Mouse (Mus musculus) cortical plate, adult 2 months (tissue): ENCODE measurements at regions not wholly inside any gene's neighbourhood (a gene's known extent, or its start where the extent isn't known, plus 50 kb on each side); places are given as distances from the start of the nearest gene placed in this dataset.

Experiments used
- H3K27ac ChIP-seq: fragments of 200-500 bp; 2 replicates; pipeline ENCODE4 v1.5.1; 2012; ENCODE audit warnings: low read length, control low read depth, inconsistent platforms; ENCODE audit not compliant: insufficient read depth
- H3K4me1 ChIP-seq: fragments of 200-500 bp; 2 replicates; pipeline ENCODE4 v1.6.1; 2011; ENCODE audit warnings: low read length; ENCODE audit not compliant: control insufficient read depth, insufficient read depth
- H3K4me3 ChIP-seq: fragments of 200-500 bp; 2 replicates; pipeline ENCODE4 v1.5.1; 2011; ENCODE audit warnings: mild to moderate bottlenecking, low read length, control low read depth; ENCODE audit not compliant: insufficient read depth
- CTCF ChIP-seq: fragments of 200-500 bp; IDR thresholded peaks from 2 replicates; pipeline ENCODE4 v1.5.1; 2011; ENCODE audit warnings: mild to moderate bottlenecking, control low read depth, low read length; ENCODE audit not compliant: insufficient read depth; ENCODE audit errors: extremely low read depth
- POLR2A ChIP-seq: fragments of 200-500 bp; IDR thresholded peaks from 2 replicates; pipeline ENCODE4 v1.6.1; 2011; ENCODE audit warnings: mild to moderate bottlenecking, low read length, control low read depth; ENCODE audit not compliant: insufficient read depth; ENCODE audit errors: extremely low read depth

DNA sequence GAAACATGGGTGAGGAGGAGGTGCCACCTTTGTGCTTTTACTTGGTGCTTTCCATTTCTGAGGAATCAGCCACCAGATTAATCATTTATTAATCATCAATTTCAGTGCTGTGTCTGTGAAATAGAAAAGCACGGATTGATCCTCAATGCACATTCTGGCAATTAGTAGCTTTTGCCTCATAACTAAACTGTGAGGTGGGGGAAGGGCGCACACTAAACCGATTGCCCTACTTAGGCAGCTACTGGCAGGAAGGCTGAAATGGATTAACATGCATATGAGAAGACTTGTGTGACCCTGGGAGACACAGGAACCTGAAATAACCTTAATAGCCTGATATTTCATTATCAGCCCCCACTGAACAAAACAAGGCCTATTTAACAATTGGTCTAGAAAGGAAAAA is 581.5 kb upstream of the Tbl1xr1 start:
- no peak overlapping the region for H3K4me3 ChIP-seq
- no peak overlapping the region for H3K27ac ChIP-seq
- H3K4me1 ChIP-seq: peaks cover 10% of the 10 kb centered on the region
- no peak for TF ChIP-seq CTCF
- no peak for TF ChIP-seq POLR2A

DNA sequence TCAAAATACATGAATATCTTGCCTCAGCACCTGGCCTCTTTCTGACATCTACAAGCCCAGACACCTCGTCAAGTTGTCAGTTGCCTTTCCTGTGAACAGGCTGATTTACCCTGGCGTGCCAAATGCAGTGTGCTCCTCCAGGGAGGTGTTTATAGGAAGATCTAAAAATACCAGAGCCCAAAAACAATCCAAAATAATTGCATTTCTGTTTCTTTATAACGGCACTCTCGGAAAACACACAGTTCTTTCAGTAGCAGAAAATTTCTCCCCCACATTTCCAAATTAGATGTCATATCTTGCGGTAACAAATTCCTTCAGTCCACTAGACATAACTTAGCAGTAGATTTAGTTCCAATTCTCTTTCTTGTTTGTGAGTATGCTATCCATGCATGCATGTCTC is 580.8 kb upstream of the Tbl1xr1 start:
- Histone ChIP-seq H3K27ac (0 out of 2 replicates have a peak overlapping the region, but pooled peaks have one; percentile 44), H3K4me1 (peaks cover 10% of the 10 kb centered on the region), H3K4me3 (no peak overlapping the region)
- TF ChIP-seq CTCF: no peak
- no peak for TF ChIP-seq POLR2A

DNA sequence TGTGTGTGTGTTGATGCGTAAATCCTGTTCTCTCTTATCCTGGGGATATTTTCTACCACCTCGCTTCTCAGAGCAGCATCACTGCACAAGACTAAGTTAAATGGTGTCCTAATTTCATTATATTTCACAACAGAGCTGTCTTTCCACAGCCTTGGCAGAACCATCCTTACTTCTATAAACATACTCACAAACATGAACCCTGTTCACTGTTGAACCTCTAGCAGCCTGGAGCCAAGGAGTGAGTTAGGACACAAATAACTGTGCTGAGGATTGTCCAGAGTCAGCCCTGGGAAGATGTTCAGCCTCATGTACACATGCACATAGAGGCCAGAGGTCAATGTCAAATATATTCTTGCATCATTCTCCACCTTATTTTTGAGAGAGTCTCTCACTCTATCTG is 580.3 kb upstream of the Tbl1xr1 start:
- Histone ChIP-seq H3K27ac (0 out of 2 replicates have a peak overlapping the region, but pooled peaks have one; percentile 65), H3K4me1 (peaks cover 10% of the 10 kb centered on the region), H3K4me3 (no peak overlapping the region)
- TF ChIP-seq POLR2A (no peak), CTCF (no peak)

DNA sequence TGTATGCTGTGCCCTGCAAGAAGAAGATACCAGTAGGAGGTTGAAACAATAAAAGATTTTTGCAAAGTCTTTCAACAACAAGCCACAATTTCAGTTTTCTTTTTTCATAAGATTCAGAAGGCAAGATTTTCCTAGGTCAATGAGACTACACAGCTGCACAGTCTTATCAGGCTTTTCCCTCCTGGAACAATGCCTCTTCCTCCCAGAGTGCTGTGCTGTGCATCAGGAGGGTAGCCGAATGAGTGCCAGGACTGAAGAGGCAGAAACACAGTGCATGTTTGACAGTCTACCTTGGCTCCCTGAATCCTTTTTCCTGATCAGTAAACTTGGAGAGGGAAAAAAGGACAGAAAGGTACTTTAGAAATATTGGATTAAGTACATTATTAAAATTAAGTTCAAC is 579.4 kb upstream of the Tbl1xr1 start:
- H3K4me3 ChIP-seq: no peak overlapping the region
- H3K27ac ChIP-seq: no peak overlapping the region
- H3K4me1 ChIP-seq: peaks cover 10% of the 10 kb centered on the region
- TF ChIP-seq POLR2A (no peak), CTCF (no peak)

DNA sequence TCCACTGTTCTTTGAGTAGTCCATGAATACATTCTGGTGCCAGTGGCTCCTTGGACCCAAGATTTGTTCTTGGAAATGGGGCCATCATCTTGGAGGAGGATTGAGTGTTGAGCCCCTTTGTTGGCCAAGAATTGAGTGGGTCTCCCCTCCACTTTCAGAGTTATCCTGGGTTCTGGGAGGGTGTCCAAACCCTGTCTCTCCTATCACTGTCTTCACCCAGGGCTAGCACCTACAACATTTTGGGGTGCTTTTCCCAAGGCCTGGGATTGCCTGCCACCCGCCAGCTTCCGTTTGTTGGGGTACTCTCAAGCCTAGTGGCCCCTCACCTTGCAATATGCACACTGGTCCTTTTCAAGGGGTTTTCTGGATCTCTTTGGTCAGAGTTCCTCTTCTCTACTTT is 568.8 kb upstream of the Tbl1xr1 start:
- Histone ChIP-seq H3K4me1 (no peaks in the 10 kb centered on the region), H3K27ac (no peak overlapping the region), H3K4me3 (no peak overlapping the region)
- TF ChIP-seq CTCF: no peak
- TF ChIP-seq POLR2A: no peak

DNA sequence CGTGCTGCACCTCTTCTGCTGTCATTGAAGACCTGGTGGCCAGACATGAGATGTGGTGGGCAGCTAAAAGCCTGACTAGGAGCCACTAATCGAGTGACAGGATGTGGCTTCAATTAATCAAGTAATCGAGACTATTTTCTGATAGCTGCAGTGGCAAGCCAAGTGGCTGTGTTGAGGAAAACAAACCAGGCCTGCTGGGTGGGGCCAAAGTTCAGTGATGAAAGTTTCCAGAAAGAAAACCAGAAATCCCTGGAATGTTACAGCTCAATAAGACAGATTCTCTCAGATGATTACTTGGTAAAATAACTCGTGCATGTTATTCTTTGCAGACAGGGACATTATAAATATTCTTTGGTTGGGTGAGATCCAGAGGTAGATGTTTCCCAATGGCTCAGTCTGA is 564.4 kb upstream of the Tbl1xr1 start:
- no peak overlapping the region for H3K4me3 ChIP-seq
- no peaks in the 10 kb centered on the region for H3K4me1 ChIP-seq
- H3K27ac ChIP-seq: no peak overlapping the region
- TF ChIP-seq POLR2A (no peak), CTCF (no peak)

DNA sequence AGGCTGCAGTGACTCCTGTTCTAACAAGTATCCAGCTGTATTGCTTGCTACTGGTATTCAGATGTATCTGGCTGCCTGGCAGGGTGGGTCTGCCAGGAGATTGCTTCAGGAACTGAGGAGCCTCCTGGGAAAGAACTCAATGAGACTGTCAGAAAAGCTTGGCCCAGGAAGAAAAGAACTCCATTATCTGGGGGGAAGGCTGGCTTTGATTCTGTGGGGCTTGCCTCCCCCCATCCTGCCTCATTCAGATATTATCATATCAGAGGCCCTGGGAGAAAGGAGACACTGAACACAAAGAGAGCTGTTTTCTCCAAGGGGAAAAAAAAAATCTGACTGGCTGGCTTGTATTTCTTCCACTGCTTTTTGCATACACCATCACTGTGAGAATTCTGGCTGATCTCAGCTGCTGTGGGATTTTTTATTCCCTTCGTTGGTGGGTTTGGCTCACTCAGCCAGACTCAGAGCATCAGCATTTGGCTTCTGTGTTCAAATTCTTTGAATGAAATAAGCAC is 552.0 kb upstream of the Tbl1xr1 start:
- Histone ChIP-seq H3K4me3 (no peak overlapping the region), H3K4me1 (no peaks in the 10 kb centered on the region), H3K27ac (no peak overlapping the region)
- TF ChIP-seq POLR2A (no peak), CTCF (no peak)

DNA sequence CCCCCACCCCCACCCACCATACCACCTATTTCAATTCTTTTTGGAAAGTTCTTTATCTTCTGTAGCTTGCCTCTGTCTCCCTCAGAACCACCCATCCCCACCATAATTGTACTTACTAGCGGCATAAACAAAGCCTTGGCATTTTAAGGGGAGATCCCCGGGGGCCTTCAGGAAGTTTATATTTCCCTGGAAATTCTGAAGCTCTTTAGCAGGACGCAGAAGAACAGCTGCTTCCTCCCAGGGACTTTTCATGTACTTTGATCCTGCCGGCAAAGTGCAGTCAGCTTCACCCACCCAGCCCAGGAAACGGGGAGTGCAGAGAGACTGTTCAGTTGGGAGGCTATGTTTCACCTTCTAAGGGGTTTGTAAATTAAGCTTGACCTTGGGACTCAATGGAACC is 545.6 kb upstream of the Tbl1xr1 start:
- Histone ChIP-seq H3K4me3 (no peak overlapping the region), H3K27ac (no peak overlapping the region), H3K4me1 (no peaks in the 10 kb centered on the region)
- TF ChIP-seq CTCF: no peak
- no peak for TF ChIP-seq POLR2A

DNA sequence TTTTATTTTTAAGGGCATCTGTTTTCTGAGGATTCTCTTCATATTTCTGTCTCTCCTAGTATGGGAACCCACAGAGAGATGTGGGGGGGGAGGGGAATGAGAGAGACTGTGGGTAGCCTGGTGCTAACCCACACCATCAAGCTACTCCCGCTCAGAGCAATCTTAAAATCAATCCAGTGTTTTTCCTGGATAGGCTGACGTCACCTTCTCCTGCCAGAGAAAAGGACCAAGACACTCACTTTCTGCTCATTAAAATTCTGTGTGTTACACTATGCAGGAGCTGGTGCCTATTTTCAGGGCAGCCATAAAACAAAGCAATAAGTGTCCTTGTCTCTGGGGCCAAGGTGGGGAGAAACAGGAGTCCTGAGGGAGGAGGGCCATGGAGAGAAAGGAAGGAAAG is 537.3 kb upstream of the Tbl1xr1 start:
- H3K27ac ChIP-seq: no peak overlapping the region
- no peak overlapping the region for H3K4me3 ChIP-seq
- TF ChIP-seq CTCF (no peak), POLR2A (no peak)
- no peaks in the 10 kb centered on the region; the same call in 1 of the 2 replicates for H3K4me1 ChIP-seq

DNA sequence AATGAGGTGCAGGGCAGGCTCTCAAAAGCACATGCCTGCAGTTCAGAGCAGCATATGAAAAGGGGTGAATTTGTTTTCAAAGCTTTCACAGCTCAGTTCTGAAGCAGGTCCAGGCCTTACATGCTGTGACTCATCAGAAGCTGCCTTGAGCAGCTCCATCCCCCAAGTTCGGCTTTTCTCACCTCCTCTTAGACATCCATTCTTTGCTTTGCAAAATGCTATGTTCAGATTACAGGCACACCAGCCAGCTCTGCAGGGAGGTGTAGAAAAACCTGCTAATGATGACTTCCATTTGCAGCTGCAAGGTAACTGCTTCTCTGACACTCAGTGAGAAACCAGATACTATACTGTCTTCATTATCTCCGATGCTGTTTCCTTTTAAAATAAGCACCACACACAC is 532.0 kb upstream of the Tbl1xr1 start:
- Histone ChIP-seq H3K4me3 (no peak overlapping the region), H3K27ac (no peak overlapping the region), H3K4me1 (peaks cover 2% of the 10 kb centered on the region; the same call in 1 of the 2 replicates)
- TF ChIP-seq POLR2A (no peak), CTCF (no peak)
